Mouse (Mus musculus) intestine, embryonic 14.5 days (tissue): ENCODE data around the gene Gspt2. TPM values are rescaled to one million over a fixed set of nuclear protein-coding genes. Genes with fewer than 3 reads are reported as not detected.
"Not testable (repeated sequence)": the region's sequence is repeated elsewhere in the genome, so short reads cannot be mapped to it uniquely, and the experiment has no call there.

Experiments
- ATAC-seq: fragments of 200-750 bp; cut with Nextera tagmentation; replicated peaks from 2 replicates; pipeline ENCODE4 v1.8.0; 2017; ENCODE audit warnings: low read depth, moderate number of reproducible peaks, moderate TSS enrichment, moderate library complexity; ENCODE audit not compliant: low FRiP score, low TSS enrichment
- DNase-seq: peaks from one replicate; pipeline ENCODE4 v3.0.0-alpha.2; 2018; ENCODE audit warnings: low spot score
- H3K27ac ChIP-seq: fragments of 300-500 bp; sonication (generic); 2 replicates; pipeline ENCODE4 v1.5.1; 2014; ENCODE audit warnings: low read depth, mild to moderate bottlenecking, control low read depth
- H3K27me3 ChIP-seq: fragments of 300-500 bp; sonication (generic); replicated peaks from 2 replicates; pipeline ENCODE4 v1.6.1; 2014; ENCODE audit warnings: low read length, control low read depth; ENCODE audit not compliant: control insufficient read depth, insufficient read depth
- H3K36me3 ChIP-seq: fragments of 300-500 bp; sonication (generic); 2 replicates; pipeline ENCODE4 v1.6.1; 2014; ENCODE audit warnings: low read length, control low read depth; ENCODE audit not compliant: control insufficient read depth, insufficient read depth
- H3K4me1 ChIP-seq: fragments of 300-500 bp; sonication (generic); replicated peaks from 2 replicates; pipeline ENCODE4 v1.6.1; 2014; ENCODE audit warnings: low read length, control low read depth, mixed read lengths; ENCODE audit not compliant: control insufficient read depth, insufficient read depth
- H3K4me2 ChIP-seq: fragments of 300-500 bp; sonication (generic); 2 replicates; pipeline ENCODE4 v1.6.1; 2014; ENCODE audit warnings: low read length
- H3K4me3 ChIP-seq: fragments of 300-500 bp; sonication (generic); 2 replicates; pipeline ENCODE4 v1.5.1; 2014; ENCODE audit warnings: low read depth, low read length, control low read depth, mixed read lengths
- H3K9ac ChIP-seq: fragments of 300-500 bp; sonication (generic); 2 replicates; pipeline ENCODE4 v1.6.1; 2014; ENCODE audit warnings: mild to moderate bottlenecking, low read length
- H3K9me3 ChIP-seq: fragments of 300-500 bp; sonication (generic); 2 replicates; pipeline ENCODE4 v1.6.1; 2016; ENCODE audit warnings: low read length, control low read depth; ENCODE audit not compliant: control insufficient read depth
- WGBS: fragments of 180-500 bp; shearing (Covaris S2); extraction: QIAGEN DNeasy Blood & Tissue Kit; methylation state at CpG from one replicate; pipeline ENCODE4 v1.1.7; 2014; 5-methylcytosine and 5-hydroxymethylcytosine counted together
- polyA plus RNA-seq: library from polyadenylated mRNA; unstranded; fragments of >200 nt; fragmentation: Nextera tagmentation; extraction: Ambion mirVana; gene quantifications from 2 replicates; pipeline ENCODE4 v1.2.1, GENCODE M21; 2014

Gspt2 gene
- polyA plus RNA-seq, 1 experiment from 2014 or later: 6.9 TPM

DNA sequence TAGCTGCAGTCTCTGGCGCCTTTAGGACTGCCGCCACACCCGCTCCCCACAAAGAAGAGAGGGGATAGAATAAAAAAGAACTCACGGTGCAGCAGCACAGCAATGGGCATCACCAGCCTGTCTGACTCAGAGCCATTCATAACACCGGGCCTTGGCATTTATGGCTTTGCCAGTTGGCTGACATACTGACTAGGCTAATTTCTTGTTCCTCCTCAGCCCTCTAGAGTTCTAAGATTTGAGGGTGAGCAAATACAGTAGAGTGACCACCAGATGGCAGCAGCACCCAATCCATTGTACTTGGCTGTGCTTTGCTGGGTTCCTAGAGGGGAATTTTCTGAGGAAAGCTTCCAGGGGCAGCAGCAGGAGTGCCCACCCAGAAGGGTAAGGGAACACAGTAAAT lies 53.7 kb downstream of the Gspt2 start:
- not testable (repeated sequence) for H3K27me3 ChIP-seq, H3K4me3 ChIP-seq, DNase-seq, ATAC-seq, H3K9me3 ChIP-seq, H3K27ac ChIP-seq, H3K36me3 ChIP-seq, H3K9ac ChIP-seq, H3K4me1 ChIP-seq, H3K4me2 ChIP-seq
- 86% methylated on average over 4 of the region's 5 CpGs for WGBS

Other genes starting within 250 kb of the Gspt2 start
- 532 and 591 TPM in 2 replicates for gene Maged1, start 93.9 kb upstream of the Gspt2 start, polyA plus RNA-seq
- gene Zxdb, start 88.5 kb downstream of the Gspt2 start, polyA plus RNA-seq: 2.4 TPM in 2 replicates